Mouse (Mus musculus) adrenal gland, postnatal 4 days (tissue): ENCODE measurements at regions not wholly inside any gene's neighbourhood (a gene's known extent, or its start where the extent isn't known, plus 50 kb on each side); places are given as distances from the start of the nearest gene placed in this dataset.
"Not testable (repeated sequence)": the region's sequence is repeated elsewhere in the genome, so short reads cannot be mapped to it uniquely, and the experiment has no call there.

Experiments
- DNase-seq, 2 experiments: peaks; one replicate each; pipeline ENCODE4 v3.0.0; 2021 to 2022; ENCODE audit warnings: low spot score in 2 of 2, mixed read lengths in 2 of 2

DNA sequence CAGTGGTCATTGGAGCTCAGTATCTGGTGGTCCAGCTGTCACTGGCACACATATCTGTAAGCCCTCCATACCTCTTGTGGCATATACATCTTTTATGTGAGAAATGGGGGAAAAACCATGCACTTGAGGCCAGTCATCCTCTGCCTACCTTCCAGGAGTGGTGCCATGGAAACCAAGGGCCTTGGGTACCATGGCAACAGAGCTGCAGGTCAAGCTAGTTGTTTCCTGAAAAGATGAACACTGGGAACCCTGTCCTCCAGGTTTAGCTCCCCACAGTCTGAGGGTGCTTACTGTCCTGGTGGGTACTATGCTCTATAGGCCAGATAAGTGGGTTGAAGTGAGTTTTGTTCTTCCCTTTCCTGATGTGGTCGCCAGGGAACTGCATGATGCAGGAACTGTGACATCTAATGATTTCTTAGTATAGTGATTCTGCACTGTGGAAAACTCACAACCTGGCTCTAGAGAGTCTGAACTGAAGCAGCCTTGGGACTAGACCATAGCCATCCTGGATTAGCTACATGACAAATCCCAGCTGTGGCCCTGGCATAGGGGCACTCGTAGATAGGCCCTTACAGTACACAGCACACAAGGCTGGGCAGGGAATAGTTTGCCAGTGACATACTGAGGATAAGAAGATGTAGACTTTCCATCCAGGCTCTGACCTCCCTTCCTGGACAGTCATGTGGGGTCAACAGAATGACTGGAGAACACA lies 308.7 kb upstream of the Shh start:
- no peak for DNase-seq

DNA sequence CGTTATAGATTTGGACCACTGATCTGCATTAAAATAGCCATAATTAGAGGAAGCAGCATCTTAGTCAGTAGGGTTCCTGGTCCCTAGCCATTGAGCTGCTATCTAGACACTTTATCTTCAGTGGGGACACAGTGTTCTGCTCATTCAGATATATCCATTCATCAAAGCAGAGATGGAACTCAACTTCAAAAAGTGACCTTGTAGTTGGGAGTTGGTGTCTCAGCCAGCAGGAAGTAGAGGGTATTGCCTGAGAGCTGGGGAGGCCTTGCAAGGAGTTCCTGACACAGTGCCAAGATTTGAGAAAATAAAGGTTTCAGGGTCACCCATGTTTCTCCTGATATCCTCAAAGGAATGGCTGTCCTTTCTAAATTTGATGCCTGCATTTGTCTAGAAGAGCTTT lies 304.7 kb upstream of the Shh start:
- peak in 1 of 2 experiments; percentile 13 for DNase-seq

DNA sequence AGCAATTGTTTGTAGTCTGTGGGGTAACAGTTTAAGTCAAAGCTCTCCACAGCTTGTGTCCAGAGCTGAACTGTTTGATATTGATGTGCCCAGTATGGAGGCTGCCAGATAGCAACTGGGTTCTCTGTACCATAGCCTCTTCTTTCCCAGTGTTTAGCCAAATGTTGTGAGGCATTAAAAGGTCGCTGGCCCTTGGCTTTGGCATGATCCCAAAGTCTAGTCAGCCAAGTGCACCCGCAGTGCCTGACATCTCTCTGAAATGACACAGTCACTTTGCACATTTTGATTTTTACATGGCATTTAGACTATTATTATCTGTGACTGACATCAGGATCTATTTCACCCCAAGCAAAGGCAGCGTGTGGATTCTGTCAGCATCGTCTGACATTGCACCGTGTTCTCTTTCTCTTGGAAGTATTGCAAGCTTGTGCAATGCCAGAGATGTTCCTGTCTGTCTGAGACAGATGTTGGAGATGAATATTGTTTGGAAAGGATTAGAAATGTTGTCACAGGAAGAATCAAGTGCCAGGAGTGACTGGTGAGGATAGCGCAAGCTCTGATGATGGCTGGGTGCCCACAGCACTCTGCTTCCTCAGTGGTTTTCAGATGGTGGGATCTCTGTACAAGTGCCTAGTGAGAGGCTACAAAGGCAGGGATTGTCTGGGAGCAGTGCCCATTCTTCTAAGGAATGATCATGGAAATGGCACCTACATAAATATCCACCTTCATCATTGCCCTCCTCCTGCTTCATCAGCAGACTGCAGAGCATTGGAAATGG lies 289.3 kb upstream of the Shh start:
- DNase-seq, result no peak

DNA sequence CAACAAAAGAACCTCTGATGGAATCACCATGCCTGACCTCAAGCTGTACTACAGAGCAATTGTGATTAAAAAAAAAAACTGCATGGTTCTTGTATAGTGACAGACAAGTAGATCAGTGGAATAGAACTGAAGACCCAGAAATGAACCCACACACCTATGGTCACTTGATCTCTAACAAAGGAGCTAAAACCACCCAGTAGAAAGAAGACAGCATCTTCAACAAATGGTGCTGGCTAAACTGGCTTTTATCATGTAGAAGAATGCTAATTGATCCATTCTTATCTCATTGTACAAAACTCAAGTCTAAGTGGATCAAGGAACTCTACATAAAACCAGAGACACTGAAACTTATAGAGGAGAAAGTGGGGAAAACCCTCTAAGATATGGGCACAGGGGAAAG lies 284.8 kb upstream of the Shh start:
- not testable (repeated sequence) for DNase-seq

DNA sequence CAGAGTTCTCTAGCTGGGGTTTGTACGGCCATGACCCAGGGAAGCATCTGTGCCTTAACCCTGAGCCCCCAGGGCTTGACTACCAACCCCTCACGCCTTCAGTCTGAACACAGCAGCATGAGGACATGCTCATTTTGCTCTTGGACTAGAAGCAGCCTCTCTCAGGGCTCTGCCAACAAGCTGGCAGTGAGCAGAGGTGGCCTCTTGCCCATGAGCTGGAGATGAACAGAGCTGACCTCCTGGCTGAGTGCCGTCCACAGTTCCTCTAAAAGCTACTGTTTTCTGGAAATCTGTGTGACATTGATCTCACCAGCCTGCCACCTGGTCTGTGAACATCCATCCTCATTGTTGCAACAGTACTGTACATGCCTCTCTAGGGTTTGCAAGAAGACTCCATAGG lies 267.7 kb upstream of the Shh start:
- no peak for DNase-seq

DNA sequence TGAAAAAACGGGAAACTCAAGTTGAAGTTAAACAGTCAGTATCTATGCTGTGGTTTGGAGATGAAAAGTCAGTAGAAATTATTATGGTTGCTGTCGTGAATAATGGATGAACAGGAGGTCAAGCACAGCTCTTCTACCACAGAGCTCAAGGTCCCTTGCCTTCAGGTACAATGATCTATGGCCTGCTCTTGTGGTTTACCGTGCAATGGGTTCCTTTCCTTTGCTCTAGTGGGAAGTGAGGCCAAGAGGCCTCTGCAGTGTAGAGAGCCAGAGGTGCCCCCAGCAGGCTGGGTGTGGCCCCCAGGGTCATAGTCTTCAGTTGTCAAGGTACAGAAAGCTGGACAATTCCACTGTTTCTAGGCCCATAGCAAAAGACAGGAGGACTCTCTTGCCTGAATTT lies 255.0 kb upstream of the Shh start:
- DNase-seq, result no peak

DNA sequence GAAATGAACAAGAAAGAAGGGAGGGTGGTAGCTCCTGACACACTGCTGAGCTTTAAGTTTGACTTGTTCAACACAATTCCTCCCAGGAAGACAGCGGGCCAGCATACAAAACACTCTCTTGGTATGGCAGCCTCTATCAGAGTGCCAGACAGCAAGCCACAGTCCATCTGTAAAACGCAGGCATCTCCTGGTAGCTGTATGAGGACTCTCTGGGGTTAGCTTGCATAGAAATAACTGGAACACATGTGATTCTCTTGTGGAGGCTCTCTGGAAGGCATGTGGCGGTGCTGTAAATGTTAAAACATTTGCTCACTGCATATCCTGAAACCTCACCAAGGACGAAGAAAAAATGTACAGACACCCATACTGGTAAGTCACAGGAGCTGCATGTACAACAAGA lies 247.9 kb upstream of the Shh start:
- DNase-seq, result no peak

DNA sequence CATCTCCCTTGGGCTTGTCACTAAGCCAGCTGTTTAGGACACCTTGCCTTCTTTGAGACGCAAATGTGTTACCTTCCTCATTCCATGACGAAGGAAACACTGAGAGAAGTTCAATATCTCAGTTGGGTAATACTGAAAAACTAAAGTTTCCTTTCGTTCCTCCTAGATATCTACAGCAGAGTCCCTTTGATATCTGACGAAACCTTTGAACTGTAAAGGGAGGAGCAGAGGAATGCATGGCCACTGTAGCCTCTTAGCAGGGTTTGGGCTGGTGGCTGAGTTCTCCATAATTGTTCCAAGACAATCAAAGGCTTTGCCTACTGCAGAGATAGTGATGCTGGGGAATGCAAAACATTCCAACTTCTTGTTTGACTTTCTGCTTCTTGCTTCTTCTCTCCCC lies 243.5 kb upstream of the Shh start:
- no peak for DNase-seq

DNA sequence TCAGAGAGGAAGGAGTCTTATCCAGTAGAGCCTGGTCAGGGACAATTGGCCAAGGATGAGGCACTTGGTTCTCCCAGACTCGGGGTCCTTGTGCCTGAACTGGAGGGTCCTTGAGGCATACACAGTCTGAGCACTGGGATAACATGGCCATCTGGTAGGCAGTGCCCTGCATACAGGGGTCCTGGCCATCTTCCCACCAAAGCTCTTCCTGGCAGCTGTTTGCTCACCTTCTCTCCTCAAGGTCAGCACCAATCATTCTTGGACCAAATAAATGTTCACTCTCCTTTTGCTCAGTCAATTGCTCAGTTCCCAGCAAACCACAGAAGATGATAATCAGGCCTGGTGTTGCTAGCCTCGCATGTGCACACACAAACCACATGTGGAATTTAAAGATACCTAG lies 242.6 kb upstream of the Shh start:
- DNase-seq, result no peak

DNA sequence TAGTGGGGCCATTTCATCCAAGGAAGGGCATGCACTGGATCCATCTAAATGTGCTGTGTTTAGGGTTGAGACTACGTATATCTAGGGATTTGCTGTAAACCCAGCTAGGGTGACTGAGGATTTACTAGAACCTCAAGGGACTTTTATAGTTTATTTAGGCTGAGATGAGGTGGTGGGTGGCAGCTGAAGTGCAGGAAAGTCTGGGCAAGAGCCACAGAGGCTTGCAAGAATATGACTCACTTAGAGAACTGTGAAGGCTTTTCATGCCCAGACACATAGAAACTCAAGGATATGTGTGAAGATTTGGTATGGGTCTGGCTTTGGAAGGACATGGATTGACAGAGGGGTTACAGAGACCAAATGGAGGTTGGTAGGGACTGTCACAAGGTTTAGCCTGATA lies 237.3 kb upstream of the Shh start:
- DNase-seq, result no peak

DNA sequence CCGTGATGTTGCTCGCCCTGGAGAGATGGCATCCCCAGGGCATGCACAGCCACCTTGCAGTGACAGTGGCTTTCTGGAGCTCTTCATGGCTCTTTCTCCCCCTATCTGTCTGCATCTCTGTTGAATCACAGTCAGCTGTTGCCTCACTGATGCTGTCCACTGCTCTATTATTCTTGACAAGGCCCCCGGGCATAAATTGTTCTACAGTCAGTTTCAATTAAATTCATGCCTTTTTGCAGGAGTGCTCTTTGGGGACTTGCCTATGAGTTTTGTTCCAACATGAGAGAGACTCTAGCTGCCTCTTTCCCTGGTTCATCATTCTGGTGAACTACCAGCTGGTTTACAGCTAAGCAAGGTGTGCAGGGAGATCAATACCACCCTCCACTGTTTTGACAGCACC lies 229.9 kb upstream of the Shh start:
- DNase-seq, result no peak

DNA sequence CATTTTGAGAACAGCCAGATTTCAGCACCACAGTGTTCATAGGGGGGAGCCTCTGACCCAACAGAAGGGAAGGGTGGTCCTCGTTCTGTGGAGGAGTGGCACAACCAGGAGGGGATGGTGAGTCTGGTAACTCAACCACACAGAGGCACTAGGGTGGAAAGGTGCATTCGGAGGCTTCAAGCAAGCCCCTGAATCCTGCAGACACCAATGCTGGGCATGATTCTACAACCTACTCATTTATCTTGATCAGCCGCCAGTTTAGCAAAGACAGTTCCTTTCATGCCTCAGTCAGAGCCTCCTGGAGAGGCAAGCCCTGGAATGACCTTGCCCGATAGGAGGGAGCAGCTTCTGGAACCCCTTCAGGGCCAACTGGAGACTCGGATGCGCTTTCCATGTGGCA lies 223.1 kb upstream of the Shh start:
- no peak for DNase-seq

DNA sequence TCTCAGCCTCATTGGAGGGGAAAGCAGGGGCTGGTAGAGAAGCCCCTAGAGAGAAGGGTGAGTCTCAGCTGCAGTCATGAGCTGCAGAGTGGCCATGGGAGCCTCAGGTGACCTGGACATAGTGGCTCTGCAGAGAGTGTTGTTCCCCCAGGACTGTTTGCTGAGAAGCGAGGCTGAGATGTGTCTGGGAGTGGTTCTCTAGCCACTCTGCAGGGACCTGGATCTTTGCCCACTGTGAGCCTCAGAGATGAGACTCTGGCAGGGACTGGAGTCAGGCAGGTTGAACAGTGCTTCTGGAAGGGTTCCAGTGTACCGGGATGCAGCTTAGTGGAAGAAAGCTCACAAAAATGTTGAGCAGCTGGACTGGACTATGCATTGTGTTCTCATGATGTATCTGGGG lies 222.6 kb upstream of the Shh start:
- DNase-seq, result no peak

DNA sequence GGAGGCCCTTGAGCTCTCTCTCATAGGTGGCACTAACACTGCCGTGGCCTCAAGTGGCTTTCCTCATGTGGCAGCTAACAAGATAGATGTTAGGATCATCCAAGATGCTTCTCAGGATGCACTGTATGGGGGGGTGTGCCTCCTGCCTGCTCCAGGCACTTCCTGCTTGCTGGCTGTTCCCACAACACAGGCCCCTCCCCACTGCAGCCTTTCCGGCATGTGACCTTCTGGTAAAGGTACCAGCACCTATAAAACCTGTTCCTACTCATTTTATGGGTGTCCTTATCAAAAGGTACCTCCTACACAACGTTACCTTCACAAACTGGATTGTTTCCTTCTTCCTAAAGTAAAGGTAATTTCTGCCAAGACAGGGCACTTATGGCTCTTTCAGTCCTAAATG lies 222.1 kb upstream of the Shh start:
- DNase-seq, result no peak

DNA sequence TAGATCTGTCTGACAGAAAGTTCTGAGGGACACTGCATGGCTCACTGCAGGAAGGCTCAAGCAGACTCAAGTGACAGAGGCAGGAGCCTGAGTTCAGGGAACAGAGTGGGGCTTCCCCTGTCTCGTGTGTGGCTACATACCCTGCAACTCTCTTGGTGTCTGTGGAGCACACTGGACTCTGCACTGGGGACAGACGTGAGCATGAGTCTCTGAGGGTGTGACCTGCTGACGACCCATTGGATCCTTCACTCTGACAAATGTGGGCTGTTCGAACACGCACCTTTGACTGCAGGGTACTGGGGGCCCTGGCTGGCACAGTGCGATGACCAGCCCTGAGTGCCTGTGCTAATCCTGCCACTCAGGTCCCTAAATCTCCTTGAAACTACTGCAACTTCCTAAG lies 215.8 kb upstream of the Shh start:
- no peak for DNase-seq

DNA sequence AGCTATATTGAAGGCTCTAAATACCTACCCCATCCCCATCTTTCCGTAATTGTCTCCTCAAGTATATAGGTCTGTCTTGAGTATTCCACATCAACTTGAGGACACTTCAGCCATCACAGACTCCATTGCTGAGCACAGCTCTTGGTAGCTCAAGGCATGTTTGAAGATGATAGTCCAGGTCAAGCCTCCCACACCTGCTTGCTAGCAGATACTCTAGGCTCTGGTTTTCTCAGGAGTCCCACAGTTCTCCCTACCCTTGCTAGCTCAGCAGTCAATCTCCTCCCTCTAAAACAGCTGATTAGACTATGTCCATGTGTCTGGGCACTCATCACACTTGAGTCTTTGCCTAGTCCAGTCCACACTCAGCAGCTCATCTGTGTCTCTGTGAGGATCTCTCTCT lies 213.3 kb upstream of the Shh start:
- DNase-seq, result no peak

DNA sequence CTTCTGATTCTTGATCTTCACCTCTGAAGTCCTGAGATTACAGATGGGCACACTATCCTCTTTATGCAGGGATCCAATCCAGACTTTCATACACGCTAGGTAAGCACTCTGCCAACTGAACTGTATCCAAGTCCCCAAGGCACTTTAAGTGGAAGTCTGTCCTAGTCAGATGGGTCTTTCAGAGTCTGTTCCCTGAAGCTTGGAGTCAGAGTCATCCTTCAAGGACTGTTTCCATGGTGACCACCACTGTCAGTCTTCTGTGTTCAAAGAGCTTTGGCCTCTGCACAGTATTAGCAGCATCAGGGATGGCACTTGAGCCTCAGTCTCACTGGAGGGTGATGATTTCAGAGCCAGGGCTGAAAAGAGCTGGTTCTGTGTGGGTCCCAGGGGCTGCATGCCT lies 212.7 kb upstream of the Shh start:
- DNase-seq, result no peak

DNA sequence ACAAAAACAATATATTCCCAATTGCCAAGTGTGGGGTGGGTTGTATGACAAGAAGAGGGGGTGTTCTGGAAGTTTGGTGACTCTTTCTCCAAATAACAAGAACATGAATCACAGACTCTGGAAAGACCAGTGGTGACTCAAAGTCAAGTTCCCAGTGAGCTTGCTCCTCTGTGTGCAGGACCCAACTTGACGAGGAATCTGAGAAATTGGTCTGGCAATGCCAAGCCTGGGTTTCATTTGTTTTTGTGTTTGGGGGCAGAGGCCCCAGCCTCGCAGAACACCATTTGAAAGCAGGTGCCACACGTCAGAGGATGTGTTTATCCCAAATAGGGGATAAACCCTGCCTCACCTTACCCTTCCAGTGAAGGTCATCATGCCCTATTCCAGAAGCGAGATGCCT lies 163.1 kb upstream of the Shh start:
- DNase-seq, result no peak

DNA sequence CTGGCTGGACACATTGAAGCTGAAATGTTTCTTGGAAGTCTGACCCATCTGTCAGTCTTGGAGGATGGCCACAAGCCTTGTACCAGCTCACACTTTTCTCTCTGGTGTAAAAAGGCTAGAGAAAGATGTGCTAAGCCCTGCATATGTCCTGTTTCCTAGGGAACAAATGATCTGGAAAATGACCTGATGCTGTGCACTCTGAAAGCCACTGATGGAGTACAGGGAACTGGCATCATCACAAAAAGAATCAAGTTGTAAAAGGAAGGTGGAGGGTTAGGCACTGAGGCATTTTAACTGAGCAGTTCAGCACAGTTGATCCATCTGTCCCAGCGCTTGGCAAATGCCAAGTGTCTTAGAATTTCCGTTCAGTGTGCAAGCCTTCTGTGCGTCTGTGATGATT lies 144.8 kb upstream of the Shh start:
- DNase-seq, result no peak

DNA sequence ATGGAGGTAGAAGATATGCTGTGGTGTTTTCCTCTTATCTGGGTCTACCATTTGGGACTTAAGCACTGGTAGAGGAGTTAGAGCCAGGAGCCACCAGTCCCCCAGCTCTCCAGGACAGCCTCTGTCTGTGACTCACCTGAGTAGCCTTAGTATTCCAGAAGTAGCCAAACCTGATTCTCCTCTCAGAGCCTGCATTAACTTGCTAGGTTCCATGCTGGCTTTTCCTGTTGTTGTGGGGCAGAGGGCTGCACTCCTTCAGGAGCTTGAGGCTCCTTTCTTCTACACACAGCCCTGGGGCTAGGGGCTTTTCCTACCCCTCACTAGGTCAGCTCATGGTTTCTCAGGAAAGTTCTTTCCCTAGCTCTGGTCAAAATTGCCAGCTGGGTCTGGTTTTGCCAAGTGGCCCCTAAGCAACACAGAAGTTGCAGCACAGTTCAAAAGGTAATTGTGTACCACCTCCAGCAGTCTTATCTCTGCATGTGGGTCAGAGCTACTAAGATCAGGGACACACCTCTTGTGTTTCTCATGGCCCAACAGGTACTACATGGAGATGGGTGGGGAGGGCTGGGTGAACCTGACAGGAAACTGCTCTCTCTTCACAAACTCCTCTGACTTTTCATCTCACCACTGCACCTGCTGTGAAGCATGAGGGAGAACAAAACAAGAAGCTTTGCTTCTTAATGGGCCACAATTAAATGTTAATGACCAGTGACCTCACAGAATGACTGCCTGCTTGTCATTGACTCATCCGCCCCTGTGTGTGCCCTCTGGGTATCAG lies 129.7 kb upstream of the Shh start:
- no peak for DNase-seq

DNA sequence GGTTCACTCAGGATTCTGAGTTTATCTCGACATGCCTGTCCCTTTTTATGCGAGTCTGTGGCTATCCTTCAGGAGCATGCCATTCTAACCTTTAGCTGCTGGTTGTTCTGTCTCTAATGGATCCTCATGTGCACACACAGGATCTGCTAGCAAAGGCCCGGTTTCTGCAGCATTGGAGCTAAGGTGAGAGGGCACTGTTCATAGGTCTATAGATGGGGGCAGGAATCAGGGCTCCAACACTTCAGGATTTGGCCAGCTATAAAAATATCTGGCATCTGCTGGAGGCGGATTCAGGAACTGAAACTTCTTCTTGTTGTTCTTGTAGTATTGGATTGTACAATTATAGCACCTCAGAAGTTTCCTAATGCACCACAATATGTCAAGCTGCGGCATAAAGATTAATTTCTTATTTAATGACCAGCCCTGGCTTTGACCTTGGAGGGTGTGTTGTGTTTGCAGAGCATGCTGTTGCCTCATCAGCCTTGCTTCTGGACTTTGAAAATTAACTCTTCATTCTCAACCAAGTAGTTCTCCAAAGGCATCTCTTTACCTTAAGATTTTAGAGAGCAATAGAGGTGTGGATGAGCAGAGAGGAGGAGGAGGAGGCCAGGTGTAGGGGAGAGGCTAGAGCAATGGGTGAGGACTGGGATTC lies 104.4 kb upstream of the Shh start:
- DNase-seq, result no peak

DNA sequence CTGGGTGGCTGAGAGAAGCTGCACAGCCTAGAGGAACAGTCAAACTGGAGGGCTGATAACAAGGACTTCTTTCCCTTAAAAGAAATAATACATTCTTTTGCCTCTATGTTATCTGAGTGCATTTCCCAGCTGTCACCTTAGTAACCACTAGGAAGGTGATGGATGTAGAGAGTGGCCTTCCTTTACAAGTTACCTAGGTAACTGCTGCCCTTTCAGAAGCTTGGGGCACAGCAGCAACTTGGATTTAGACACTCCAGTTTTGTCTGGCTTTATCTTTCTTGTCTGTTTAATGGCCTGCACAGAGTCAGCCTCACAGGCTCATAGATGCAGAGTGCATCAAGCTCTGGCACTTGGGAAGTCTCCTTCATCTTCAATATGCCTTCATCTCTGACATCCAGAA lies 101.4 kb upstream of the Shh start:
- DNase-seq, result no peak
